ENCODE assay signal across 7 mouse cellular contexts in genomic region chr13:98587639-98588038, GRCm38 (mm10). TPM values are rescaled to one million over a fixed set of nuclear protein-coding genes. Genes with fewer than 3 reads are reported as not detected.
DNase-seq lines count a peak whose midpoint lies in the region; ATAC-seq lines count a peak whose summit lies in the region.

No protein-coding gene starts in this region.

- no peaks in the 10 kb centered on the region for H3K36me3 ChIP-seq in forebrain, embryonic 15.5 days
- no peaks in the 10 kb centered on the region for H3K36me3 ChIP-seq in limb, embryonic 10.5 days

- peak; percentile 23 for DNase-seq in right cerebral cortex, postnatal 14 days
- DNase-seq in right cerebral cortex, postnatal 4 days, result no peak
- peak; percentile 51 for DNase-seq in limb, embryonic 10.5 days (ENCODE audit: low spot score)
- peak; percentile 39 for DNase-seq in telencephalon, adult 2 months (ENCODE audit: low read depth, low spot score)
- DNase-seq in spleen, adult 18-20 months, result no peak

- ATAC-seq in forebrain, embryonic 15.5 days (replicated peaks), result 0 out of 2 replicates have a peak, but pooled peaks have one; percentile 9
- ATAC-seq in monocyte, adult 5-6 weeks (replicated peaks; ENCODE audit: insufficient number of reproducible peaks, low FRiP score, low TSS enrichment, poor library complexity, severe bottlenecking), result no peak

- peaks cover 82% of the 10 kb centered on the region for H3K27me3 ChIP-seq in forebrain, embryonic 15.5 days
- H3K27me3 ChIP-seq in limb, embryonic 10.5 days (ENCODE audit: low read depth, poor library complexity, severe bottlenecking), result peaks cover 78% of the 10 kb centered on the region

- WGBS in forebrain, embryonic 15.5 days, result 2% methylated on average over 14 of the region's 14 CpGs
- whole genome bisulfite sequencing in limb, embryonic 10.5 days, result 1% methylated on average over 14 of the region's 14 CpGs

- no peak overlapping the region for H3K9ac ChIP-seq in forebrain, embryonic 15.5 days (replicated peaks)

- no peak overlapping the region for H3K4me3 ChIP-seq in forebrain, embryonic 15.5 days
- no peak overlapping the region for H3K4me3 ChIP-seq in limb, embryonic 10.5 days

- no peak overlapping the region for H3K27ac ChIP-seq in forebrain, embryonic 15.5 days (replicated peaks)
- H3K27ac ChIP-seq in limb, embryonic 10.5 days, result no peak overlapping the region

- no peaks in the 10 kb centered on the region for H3K9me3 ChIP-seq in forebrain, embryonic 15.5 days
- H3K9me3 ChIP-seq in limb, embryonic 10.5 days (replicated peaks), result no peaks in the 10 kb centered on the region

- peaks cover 9% of the 10 kb centered on the region for H3K4me1 ChIP-seq in forebrain, embryonic 15.5 days
- H3K4me1 ChIP-seq in limb, embryonic 10.5 days, result peaks cover 62% of the 10 kb centered on the region

- H3K4me2 ChIP-seq in forebrain, embryonic 15.5 days (replicated peaks), result no peak overlapping the region

RNA-seq across cellular contexts. Expression of gene Tmem174, which starts 49.6 kb away (rescaled TPM):
- not detected in 2 replicates for polyA plus RNA-seq in forebrain, embryonic 15.5 days (2015; fragmentation: Nextera tagmentation; extraction: Ambion mirVana)
- polyA plus RNA-seq in limb, embryonic 10.5 days (2016; fragmentation: Nextera tagmentation; extraction: Ambion mirVana), result not detected in 2 replicates
- total RNA-seq in monocyte, adult 5-6 weeks (2017), result not detected in 3 replicates

Comparison
In these comparisons a context has a peak if more than half of its experiments do, and no peak if none do; other contexts are left out.
1. DNase-seq: peak in right cerebral cortex, postnatal 14 days (single experiment), limb, embryonic 10.5 days (single experiment) and telencephalon, adult 2 months (single experiment); none in right cerebral cortex, postnatal 4 days (single experiment) and spleen, adult 18-20 months (0 of 2).